Mouse (Mus musculus): ENCODE results near the gene Gm7544. TPM values are rescaled to one million over a fixed set of nuclear protein-coding genes. Genes with fewer than 3 reads are reported as not detected.
"Not testable (repeated sequence)": the region's sequence is repeated elsewhere in the genome, so short reads cannot be mapped to it uniquely, and the experiment has no call there.

Gene Gm7544
- total and polyA plus RNA-seq, 3 experiments = not detected

GRCm38 (mm10) chr1:82959870-82960385 lies 4.1 kb upstream of the Gm7544 start, which contains the start of gene Gm47955:
TSS of gene Gm47955 (plus strand) at chr1:82960286.
- TF ChIP-seq CHD2 (IDR thresholded peaks at IDR 0.05; ENCODE audit: low read length) = no peak
- TF ChIP-seq ETS1 (IDR thresholded peaks at IDR 0.05; ENCODE audit: low read depth, low read length) = no peak
- no peak for TF ChIP-seq SMC3 (IDR thresholded peaks at IDR 0.05; ENCODE audit: low read depth, low read length)
- DNase-seq (ENCODE audit: low read depth, low spot score) = no peak
- Histone ChIP-seq H3K4me3 (ENCODE audit: control insufficient read depth in 1 of 2, insufficient read depth in 1 of 2, low read depth in 2 of 2, low read length in 2 of 2) (no peak within 1 kb of the TSS), H3K9ac (ENCODE audit: control insufficient read depth, low read depth, low read length, poor library complexity, severe bottlenecking) (no peak within 1 kb of the TSS), H3K27ac (ENCODE audit: control insufficient read depth, low read depth, low read length) (no peak within 1 kb of the TSS), H3K27me3 (ENCODE audit: control insufficient read depth in 1 of 2, insufficient read depth in 2 of 2, low read length in 2 of 2) (no peaks in the 10 kb centered on the region), H3K79me2 (ENCODE audit: control insufficient read depth, insufficient read depth, low read length, poor library complexity) (no peaks in the 10 kb centered on the region), H3K9me3 (replicated peaks; ENCODE audit: insufficient read depth, low read length) (no peaks in the 10 kb centered on the region), H3K4me1 (ENCODE audit: control insufficient read depth in 1 of 2, insufficient read depth in 2 of 2, low read length in 2 of 2) (no peaks in the 10 kb centered on the region), H3K36me3 (ENCODE audit: control insufficient read depth in 1 of 2, insufficient read depth in 2 of 2, low read length in 2 of 2) (no peaks in the 10 kb centered on the region)

- Histone ChIP-seq H3K27ac (ENCODE audit: control insufficient read depth, low read depth, low read length) (no peak overlapping the region), H3K9me3 (replicated peaks; ENCODE audit: insufficient read depth, low read length) (no peaks in the 10 kb centered on the region), H3K9ac (ENCODE audit: control insufficient read depth, low read depth, low read length, poor library complexity, severe bottlenecking) (no peak overlapping the region), H3K79me2 (ENCODE audit: control insufficient read depth, insufficient read depth, low read length, poor library complexity) (no peaks in the 10 kb centered on the region), H3K4me3 (ENCODE audit: control insufficient read depth in 1 of 2, insufficient read depth in 1 of 2, low read depth in 2 of 2, low read length in 2 of 2) (no peak overlapping the region), H3K36me3 (ENCODE audit: control insufficient read depth in 1 of 2, insufficient read depth in 2 of 2, low read length in 2 of 2) (no peaks in the 10 kb centered on the region), H3K27me3 (ENCODE audit: control insufficient read depth in 1 of 2, insufficient read depth in 2 of 2, low read length in 2 of 2) (no peaks in the 10 kb centered on the region; a peak in 1 of 4 replicates), H3K4me1 (ENCODE audit: control insufficient read depth in 1 of 2, insufficient read depth in 2 of 2, low read length in 2 of 2) (no peaks in the 10 kb centered on the region)
- TF ChIP-seq MAX (IDR thresholded peaks at IDR 0.05; ENCODE audit: low read length) = no peak
- no peak for TF ChIP-seq KAT2A (conservative IDR thresholded peaks at IDR 0.05; ENCODE audit: low read depth, low read length)
- TF ChIP-seq MAFK (IDR thresholded peaks at IDR 0.05; ENCODE audit: borderline replicate concordance, low read depth, low read length) = no peak
- TF ChIP-seq ELF1 (IDR thresholded peaks at IDR 0.05; ENCODE audit: low read depth, low read length) = no peak
- no peak for TF ChIP-seq CHD2 (IDR thresholded peaks at IDR 0.05; ENCODE audit: low read length)
- no peak for TF ChIP-seq USF2 (IDR thresholded peaks at IDR 0.05; ENCODE audit: borderline replicate concordance in 1 of 2, insufficient read depth in 1 of 2, low read depth in 1 of 2, low read length in 2 of 2)
- TF ChIP-seq RAD21 (IDR thresholded peaks at IDR 0.05; ENCODE audit: low read depth, low read length) = no peak
- no peak for TF ChIP-seq EP300 (IDR thresholded peaks at IDR 0.05; ENCODE audit: low read depth in 1 of 2, low read length in 2 of 2)
- DNase-seq (ENCODE audit: low read depth, low spot score) = no peak
These were observed 7.2 kb downstream of the Gm7544 start for GRCm38 (mm10) chr1:82948601-82949000.

- not testable (repeated sequence) for H3K27ac ChIP-seq (ENCODE audit: control insufficient read depth, low read depth, low read length); DNase-seq (ENCODE audit: low read depth, low spot score)
These were observed 9.8 kb downstream of the Gm7544 start for GRCm38 (mm10) chr1:82946029-82946428.

DNA sequence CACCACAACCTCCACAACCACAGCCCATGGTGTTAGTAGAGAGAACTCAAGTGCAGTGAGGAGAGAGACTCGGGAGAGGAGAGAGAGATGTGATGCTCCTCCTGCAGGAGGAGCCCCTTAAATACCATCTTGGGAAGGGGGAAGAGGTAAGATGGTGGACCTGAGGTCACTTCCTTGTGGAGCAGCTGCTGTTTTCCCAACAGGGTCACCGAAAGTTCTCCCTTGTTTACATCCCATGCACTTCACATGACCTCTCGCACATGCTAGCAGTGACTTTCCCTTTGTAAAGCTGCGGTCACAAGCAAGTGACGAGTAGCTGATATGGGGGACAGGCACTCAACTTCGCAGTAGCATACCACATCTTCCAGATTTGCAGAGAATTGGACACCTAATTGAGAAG lies 12.5 kb downstream of the Gm7544 start, which contains the start of gene A030003K21Rik:
Gene A030003K21Rik, minus strand, starts transcription at position 94 of the 400 bp plus-strand sequence.
- H3K9ac ChIP-seq (ENCODE audit: control insufficient read depth, low read depth, low read length, poor library complexity, severe bottlenecking); H3K9me3 ChIP-seq (replicated peaks; ENCODE audit: insufficient read depth, low read length); H3K4me1 ChIP-seq (ENCODE audit: control insufficient read depth in 1 of 2, insufficient read depth in 2 of 2, low read length in 2 of 2); H3K27ac ChIP-seq (ENCODE audit: control insufficient read depth, low read depth, low read length); H3K79me2 ChIP-seq (ENCODE audit: control insufficient read depth, insufficient read depth, low read length, poor library complexity); DNase-seq (ENCODE audit: low read depth, low spot score); H3K4me3 ChIP-seq (ENCODE audit: control insufficient read depth in 1 of 2, insufficient read depth in 1 of 2, low read depth in 2 of 2, low read length in 2 of 2); H3K36me3 ChIP-seq (ENCODE audit: control insufficient read depth in 1 of 2, insufficient read depth in 2 of 2, low read length in 2 of 2); H3K27me3 ChIP-seq (ENCODE audit: control insufficient read depth in 1 of 2, insufficient read depth in 2 of 2, low read length in 2 of 2): not testable (repeated sequence)

More at GRCm38 (mm10) chr1:82946029-82946428, 9.8 kb downstream of the Gm7544 start:
- H3K79me2 ChIP-seq (ENCODE audit: control insufficient read depth, insufficient read depth, low read length, poor library complexity); H3K36me3 ChIP-seq (ENCODE audit: control insufficient read depth in 1 of 2, insufficient read depth in 2 of 2, low read length in 2 of 2); H3K4me3 ChIP-seq (ENCODE audit: control insufficient read depth in 1 of 2, insufficient read depth in 1 of 2, low read depth in 2 of 2, low read length in 2 of 2); H3K9me3 ChIP-seq (replicated peaks; ENCODE audit: insufficient read depth, low read length); H3K27me3 ChIP-seq (ENCODE audit: control insufficient read depth in 1 of 2, insufficient read depth in 2 of 2, low read length in 2 of 2); H3K9ac ChIP-seq (ENCODE audit: control insufficient read depth, low read depth, low read length, poor library complexity, severe bottlenecking); H3K4me1 ChIP-seq (ENCODE audit: control insufficient read depth in 1 of 2, insufficient read depth in 2 of 2, low read length in 2 of 2): not testable (repeated sequence)

- not testable (repeated sequence) for H3K36me3 ChIP-seq (ENCODE audit: control insufficient read depth in 1 of 2, insufficient read depth in 2 of 2, low read length in 2 of 2); H3K27ac ChIP-seq (ENCODE audit: control insufficient read depth, low read depth, low read length); H3K4me1 ChIP-seq (ENCODE audit: control insufficient read depth in 1 of 2, insufficient read depth in 2 of 2, low read length in 2 of 2); H3K27me3 ChIP-seq (ENCODE audit: control insufficient read depth in 1 of 2, insufficient read depth in 2 of 2, low read length in 2 of 2); DNase-seq (ENCODE audit: low read depth, low spot score); H3K9ac ChIP-seq (ENCODE audit: control insufficient read depth, low read depth, low read length, poor library complexity, severe bottlenecking); H3K4me3 ChIP-seq (ENCODE audit: control insufficient read depth in 1 of 2, insufficient read depth in 1 of 2, low read depth in 2 of 2, low read length in 2 of 2); H3K9me3 ChIP-seq (replicated peaks; ENCODE audit: insufficient read depth, low read length); H3K79me2 ChIP-seq (ENCODE audit: control insufficient read depth, insufficient read depth, low read length, poor library complexity)
These were observed 13.3 kb downstream of the Gm7544 start for GRCm38 (mm10) chr1:82942505-82942904.

Measured in MEL (cell line).